Mouse (Mus musculus): ENCODE measurements around the gene Paqr5.

Paqr5 gene

GRCm38 (mm10) chr9:61908832-61909407 lies 117.7 kb downstream of the Paqr5 start:
- no peak for DNase-seq (ENCODE audit: low read depth)

- DNase-seq (ENCODE audit: low read depth): no peak
Measured at GRCm38 (mm10) chr9:61908341-61908740, 118.3 kb downstream of the Paqr5 start.

- DNase-seq (ENCODE audit: low read depth): no peak
Measured at GRCm38 (mm10) chr9:61907621-61908295, 118.9 kb downstream of the Paqr5 start.

GRCm38 (mm10) chr9:61906912-61907311 lies 119.7 kb downstream of the Paqr5 start:
- peak; percentile 72 for DNase-seq (ENCODE audit: low read depth)

GRCm38 (mm10) chr9:61905576-61905975 lies 121.1 kb downstream of the Paqr5 start:
- DNase-seq (ENCODE audit: low read depth): no peak

GRCm38 (mm10) chr9:61904201-61904600 lies 122.5 kb downstream of the Paqr5 start:
- no peak for DNase-seq (ENCODE audit: low read depth)

All from naive thymus-derived CD4-positive, alpha-beta T cell, adult 2 months (primary cell).